Mouse (Mus musculus): ENCODE measurements around the gene Dact3.

- TF ChIP-seq CTCF (IDR thresholded peaks at IDR 0.05; ENCODE audit: extremely low read depth, insufficient read depth, low read length) (no peak), POLR2A (IDR thresholded peaks at IDR 0.05; ENCODE audit: extremely low read depth, insufficient read depth, low read length) (no peak)
Observed at GRCm38 (mm10) chr7:16909909-16910308, 34.8 kb downstream of the Dact3 start.
